Mouse (Mus musculus) ES-Bruce4 (cell line): ENCODE data around the gene Mical2. TPM values are rescaled to one million over a fixed set of nuclear protein-coding genes. Genes with fewer than 3 reads are reported as not detected.

ENCODE experiments used
- H3K27ac ChIP-seq: 2 replicates; pipeline ENCODE4 v1.5.1; 2012; ENCODE audit warnings: low read length, inconsistent platforms; ENCODE audit not compliant: insufficient read depth
- H3K27me3 ChIP-seq: 2 replicates; pipeline ENCODE4 v1.6.1; 2012; ENCODE audit warnings: mild to moderate bottlenecking, low read length, inconsistent platforms; ENCODE audit not compliant: control insufficient read depth, poor library complexity, insufficient read depth, severe bottlenecking
- H3K36me3 ChIP-seq: 2 replicates; pipeline ENCODE4 v1.6.1; 2012; ENCODE audit warnings: inconsistent platforms, mild to moderate bottlenecking, low read length, moderate library complexity; ENCODE audit not compliant: control insufficient read depth, poor library complexity, insufficient read depth, severe bottlenecking
- H3K4me1 ChIP-seq: one replicate; pipeline ENCODE4 v1.8.1; 2011; ENCODE audit warnings: low read length; ENCODE audit not compliant: control insufficient read depth, insufficient read depth
- H3K4me3 ChIP-seq: 2 replicates; pipeline ENCODE4 v1.5.1; 2011; ENCODE audit warnings: low read depth, mild to moderate bottlenecking, low read length
- H3K9ac ChIP-seq: 2 replicates; pipeline ENCODE4 v1.6.1; 2012; ENCODE audit warnings: low read depth, mild to moderate bottlenecking, inconsistent platforms; ENCODE audit not compliant: poor library complexity, severe bottlenecking
- H3K9me3 ChIP-seq: replicated peaks from 2 replicates; pipeline ENCODE4 v1.6.1; 2012; ENCODE audit warnings: mild to moderate bottlenecking, low read length, inconsistent platforms; ENCODE audit not compliant: control insufficient read depth, poor library complexity, insufficient read depth, severe bottlenecking
- CTCF ChIP-seq: IDR thresholded peaks from one replicate; pipeline ENCODE4 v1.8.1; 2011; ENCODE audit warnings: low read depth, low read length
- EP300 ChIP-seq: IDR thresholded peaks from 2 replicates; pipeline ENCODE4 v1.6.1; 2011; ENCODE audit warnings: low read depth, low read length; ENCODE audit not compliant: insufficient read depth
- POLR2A ChIP-seq: IDR thresholded peaks from one replicate; pipeline ENCODE4 v1.8.1; 2011; ENCODE audit warnings: low read length; ENCODE audit not compliant: insufficient read depth
- polyA plus RNA-seq: library from polyadenylated mRNA; stranded (reverse); fragments of >200 nt; gene quantifications from 2 replicates; pipeline ENCODE4 v1.2.4, GENCODE M21; 2011; ENCODE audit warnings: low read depth; ENCODE audit not compliant: missing spikeins, insufficient read depth, insufficient read length

The Mical2 gene
- polyA plus RNA-seq, 1 experiment = 2.4 TPM

GRCm38 (mm10) chr7:112268761-112269425 lies 43.2 kb downstream of the Mical2 start:
- no peak overlapping the region for H3K9ac ChIP-seq
- H3K4me1 ChIP-seq = no peaks in the 10 kb centered on the region
- H3K27ac ChIP-seq = no peak overlapping the region
- TF ChIP-seq POLR2A (no peak), EP300 (no peak), CTCF (no peak)
- H3K9me3 ChIP-seq = no peaks in the 10 kb centered on the region
- no peaks in the 10 kb centered on the region for H3K36me3 ChIP-seq
- H3K4me3 ChIP-seq = no peak overlapping the region
- H3K27me3 ChIP-seq = no peaks in the 10 kb centered on the region

DNA sequence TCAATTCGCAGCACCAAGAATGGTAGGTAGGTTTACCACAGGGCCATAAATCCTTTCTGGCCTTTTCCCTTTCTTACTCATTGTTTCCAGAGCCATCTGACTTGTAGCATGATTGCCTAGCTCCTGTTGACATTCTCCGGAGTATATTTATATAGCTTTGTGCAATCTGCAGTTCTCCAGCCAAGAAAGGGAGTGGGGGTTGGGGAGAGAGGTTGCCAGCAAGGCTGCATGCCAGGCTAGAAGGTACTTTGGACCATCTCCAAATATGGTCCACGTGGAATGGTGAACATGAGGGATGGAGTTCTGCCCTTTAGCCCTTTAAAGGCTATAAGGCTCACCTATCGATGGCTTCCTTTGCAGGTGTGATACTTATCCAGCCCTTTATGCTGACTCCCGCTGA lies 45.2 kb downstream of the Mical2 start:
- TF ChIP-seq EP300 (no peak), CTCF (no peak), POLR2A (no peak)
- Histone ChIP-seq H3K27ac (no peak overlapping the region), H3K36me3 (no peaks in the 10 kb centered on the region), H3K9me3 (no peaks in the 10 kb centered on the region), H3K9ac (no peak overlapping the region), H3K27me3 (no peaks in the 10 kb centered on the region), H3K4me3 (no peak overlapping the region), H3K4me1 (no peaks in the 10 kb centered on the region)

DNA sequence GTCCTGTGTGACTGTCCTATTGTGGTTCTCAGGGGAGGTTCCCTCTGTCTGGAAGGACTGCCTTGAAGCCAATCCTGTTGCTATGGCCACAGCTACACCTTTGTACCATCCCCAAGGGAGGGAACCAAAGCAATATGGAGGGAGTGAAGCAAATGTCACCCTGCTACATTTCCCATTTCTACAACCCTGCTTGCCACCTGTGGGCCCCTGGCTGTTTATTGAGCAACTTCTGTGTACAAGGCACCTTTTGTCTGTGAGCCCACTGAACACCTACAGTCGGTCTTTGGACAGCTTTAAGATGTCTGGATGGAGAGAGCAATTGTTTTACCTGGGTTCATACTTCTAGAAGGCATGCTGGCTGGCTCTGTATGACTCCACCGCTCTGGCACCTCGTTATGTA lies 46.0 kb downstream of the Mical2 start:
- TF ChIP-seq CTCF = no peak
- no peak for TF ChIP-seq POLR2A
- TF ChIP-seq EP300 = no peak
- H3K27me3 ChIP-seq = no peaks in the 10 kb centered on the region
- H3K27ac ChIP-seq = no peak overlapping the region
- H3K9me3 ChIP-seq = no peaks in the 10 kb centered on the region
- H3K9ac ChIP-seq = no peak overlapping the region
- no peak overlapping the region for H3K4me3 ChIP-seq
- H3K4me1 ChIP-seq = no peaks in the 10 kb centered on the region
- H3K36me3 ChIP-seq = no peaks in the 10 kb centered on the region

- Histone ChIP-seq H3K9ac (no peak overlapping the region), H3K4me3 (no peak overlapping the region), H3K27me3 (no peaks in the 10 kb centered on the region), H3K27ac (no peak overlapping the region), H3K4me1 (no peaks in the 10 kb centered on the region), H3K36me3 (no peaks in the 10 kb centered on the region), H3K9me3 (no peaks in the 10 kb centered on the region)
- TF ChIP-seq EP300 (no peak), POLR2A (no peak), CTCF (no peak)
Observed at GRCm38 (mm10) chr7:112272692-112273091, 47.0 kb downstream of the Mical2 start.

GRCm38 (mm10) chr7:112273451-112273850 lies 47.8 kb downstream of the Mical2 start:
- no peaks in the 10 kb centered on the region for H3K27me3 ChIP-seq
- no peak overlapping the region for H3K9ac ChIP-seq
- no peaks in the 10 kb centered on the region for H3K4me1 ChIP-seq
- H3K36me3 ChIP-seq = no peaks in the 10 kb centered on the region
- H3K4me3 ChIP-seq = no peak overlapping the region
- TF ChIP-seq EP300 (no peak), CTCF (no peak), POLR2A (no peak)
- H3K9me3 ChIP-seq = no peaks in the 10 kb centered on the region
- no peak overlapping the region for H3K27ac ChIP-seq

GRCm38 (mm10) chr7:112274611-112275010 lies 49.0 kb downstream of the Mical2 start:
- H3K9me3 ChIP-seq = no peaks in the 10 kb centered on the region
- H3K4me3 ChIP-seq = no peak overlapping the region
- TF ChIP-seq POLR2A (no peak), CTCF (no peak), EP300 (no peak)
- no peak overlapping the region for H3K9ac ChIP-seq
- no peaks in the 10 kb centered on the region for H3K36me3 ChIP-seq
- H3K27ac ChIP-seq = no peak overlapping the region
- H3K27me3 ChIP-seq = no peaks in the 10 kb centered on the region
- H3K4me1 ChIP-seq = no peaks in the 10 kb centered on the region
